Mouse (Mus musculus): ENCODE data around the gene Nol6. TPM values are rescaled to one million over a fixed set of nuclear protein-coding genes. Genes with fewer than 3 reads are reported as not detected.

The Nol6 gene
- 34.6 TPM for polyA plus RNA-seq (2017; shearing (Covaris generic))

GRCm38 (mm10) chr4:41124180-41124951 lies at the start of gene Nol6:
Nol6 (minus strand) TSS chr4:41124455.

GRCm38 (mm10) chr4:41135711-41136453 lies 11.6 kb upstream of the Nol6 start, which contains the start of gene Ube2r2:
Ube2r2 (plus strand) TSS chr4:41135743.

GRCm38 (mm10) chr4:41097871-41098576 lies 26.2 kb downstream of the Nol6 start, which contains the start of gene Aqp3:
Aqp3 (minus strand) TSS chr4:41098183.

Other genes with a start within 250 kb of the Nol6 start
- gene Spink4, start 204.4 kb downstream of the Nol6 start, polyA plus RNA-seq (2017; shearing (Covaris generic)), result not detected
- gene Bag1, start 176.2 kb downstream of the Nol6 start, polyA plus RNA-seq (2017; shearing (Covaris generic)), result 166 TPM
- gene Chmp5, start 176.0 kb downstream of the Nol6 start, polyA plus RNA-seq (2017; shearing (Covaris generic)), result 53.3 TPM
- 103 TPM for gene Nfx1, start 153.5 kb downstream of the Nol6 start, polyA plus RNA-seq (2017; shearing (Covaris generic))
- not detected for gene Aqp7, start 76.3 kb downstream of the Nol6 start, polyA plus RNA-seq (2017; shearing (Covaris generic))
- gene Aqp3, start 26.3 kb downstream of the Nol6 start, polyA plus RNA-seq (2017; shearing (Covaris generic)), result 12.1 TPM
- gene Ube2r2, start 11.3 kb upstream of the Nol6 start, polyA plus RNA-seq (2017; shearing (Covaris generic)), result 56.6 TPM
- 64.7 TPM for gene Ubap2, start 150.7 kb upstream of the Nol6 start, polyA plus RNA-seq (2017; shearing (Covaris generic))
- gene Dcaf12, start 190.4 kb upstream of the Nol6 start, polyA plus RNA-seq (2017; shearing (Covaris generic)), result 66.8 TPM
- 120 TPM for gene Ubap1, start 224.5 kb upstream of the Nol6 start, polyA plus RNA-seq (2017; shearing (Covaris generic))

Measured in effector memory CD4-positive, alpha-beta T cell, adult 7 months (primary cell).